In the genomic region with DNA sequence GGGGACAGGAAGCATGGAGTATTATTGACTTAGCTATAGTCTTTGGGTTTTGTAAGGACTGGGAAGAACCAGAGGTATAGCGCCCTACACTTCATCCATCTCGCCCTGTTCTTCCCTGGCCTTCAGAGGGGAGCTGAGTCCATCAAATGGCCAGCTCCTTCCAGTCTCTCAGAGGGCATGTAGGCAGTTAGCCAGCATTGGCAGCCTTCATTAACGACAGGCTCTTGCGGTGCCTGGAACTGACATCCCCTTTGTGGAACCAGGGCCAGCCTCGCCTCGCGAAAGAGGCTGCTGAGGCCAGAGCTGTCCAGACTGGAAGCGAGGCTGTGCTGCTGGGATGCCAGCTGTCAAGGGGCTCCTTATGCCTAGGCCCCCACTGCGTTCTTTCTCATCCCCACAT, we compare ENCODE assay signal across 7 mouse cellular contexts.
DNase-seq lines count a peak whose midpoint lies in the region.

No protein-coding gene starts in this region.

- peak; percentile 83 for DNase-seq in layer of hippocampus, adult 11-12 months (ENCODE audit: low spot score)
- DNase-seq in layer of hippocampus, adult 9-10 months (ENCODE audit: low spot score), result no peak
- peak; percentile 68 for DNase-seq in cerebellum, adult 8-10 months
- DNase-seq in frontal cortex, postnatal 36 days (ENCODE audit: low spot score in 2 of 2), result peak; percentile 40 to 50
- DNase-seq in right cerebral cortex, adult 2 months (ENCODE audit: low spot score in 2 of 2), result peak; percentile 24 to 43
- no peak for DNase-seq in urinary bladder, postnatal 10 days (ENCODE audit: low spot score)
- DNase-seq in thymus, postnatal 14 days, result no peak

Comparison
In these comparisons a context has a peak if more than half of its experiments do, and no peak if none do; other contexts are left out.
1. DNase-seq: peak in layer of hippocampus, adult 11-12 months (single experiment), cerebellum, adult 8-10 months (single experiment), frontal cortex, postnatal 36 days (2 of 2) and right cerebral cortex, adult 2 months (2 of 2); none in layer of hippocampus, adult 9-10 months (single experiment), urinary bladder, postnatal 10 days (single experiment) and thymus, postnatal 14 days (single experiment).